Mouse (Mus musculus) hindbrain, embryonic 14.5 days (tissue): ENCODE data around the gene Cldn11. TPM values are rescaled to one million over a fixed set of nuclear protein-coding genes. Genes with fewer than 3 reads are reported as not detected.

ENCODE experiments used
- polyA plus RNA-seq: library from polyadenylated mRNA; unstranded; fragments of >200 nt; fragmentation: Nextera tagmentation; extraction: Ambion mirVana; gene quantifications from 2 replicates; pipeline ENCODE4 v1.2.1, GENCODE M21; 2014

Gene Cldn11
- polyA plus RNA-seq, 1 experiment from 2014 or later, result 40.3 TPM

Other genes with a start within 250 kb of the Cldn11 start
- gene Phc3, start 180.5 kb upstream of the Cldn11 start, polyA plus RNA-seq, result 9.2 and 9.9 TPM in 2 replicates
- gene Prkci, start 154.2 kb upstream of the Cldn11 start, polyA plus RNA-seq, result 34.6 and 39.8 TPM in 2 replicates
- gene Skil, start 54.9 kb upstream of the Cldn11 start, polyA plus RNA-seq, result 34.4 and 36.5 TPM in 2 replicates
- gene Slc7a14, start 160.5 kb downstream of the Cldn11 start, polyA plus RNA-seq, result 8.0 and 9.9 TPM in 2 replicates